Mouse (Mus musculus): ENCODE measurements around the gene Hdgfl3. TPM values are rescaled to one million over a fixed set of nuclear protein-coding genes. Genes with fewer than 3 reads are reported as not detected.

Hdgfl3 gene
- polyA plus RNA-seq, 1 experiment, result 1.4 TPM

- 48% methylated on average over 7 of the region's 7 CpGs for WGBS
- Histone ChIP-seq H3K4me1 (ENCODE audit: control insufficient read depth, insufficient read depth, low read length) (no peaks in the 10 kb centered on the region), H3K4me3 (replicated peaks; ENCODE audit: control insufficient read depth, low read depth, low read length) (no peak overlapping the region), H3K27ac (ENCODE audit: control insufficient read depth, insufficient read depth, low read depth, low read length, poor library complexity) (no peak overlapping the region)
- TF ChIP-seq CTCF (IDR thresholded peaks at IDR 0.05; ENCODE audit: control insufficient read depth, insufficient read depth, low read length) (no peak), POLR2A (IDR thresholded peaks at IDR 0.05; ENCODE audit: borderline replicate concordance, control insufficient read depth, low read depth, low read length) (no peak)
These were observed 5.3 kb downstream of the Hdgfl3 start for GRCm38 (mm10) chr7:81928998-81929397.

DNA sequence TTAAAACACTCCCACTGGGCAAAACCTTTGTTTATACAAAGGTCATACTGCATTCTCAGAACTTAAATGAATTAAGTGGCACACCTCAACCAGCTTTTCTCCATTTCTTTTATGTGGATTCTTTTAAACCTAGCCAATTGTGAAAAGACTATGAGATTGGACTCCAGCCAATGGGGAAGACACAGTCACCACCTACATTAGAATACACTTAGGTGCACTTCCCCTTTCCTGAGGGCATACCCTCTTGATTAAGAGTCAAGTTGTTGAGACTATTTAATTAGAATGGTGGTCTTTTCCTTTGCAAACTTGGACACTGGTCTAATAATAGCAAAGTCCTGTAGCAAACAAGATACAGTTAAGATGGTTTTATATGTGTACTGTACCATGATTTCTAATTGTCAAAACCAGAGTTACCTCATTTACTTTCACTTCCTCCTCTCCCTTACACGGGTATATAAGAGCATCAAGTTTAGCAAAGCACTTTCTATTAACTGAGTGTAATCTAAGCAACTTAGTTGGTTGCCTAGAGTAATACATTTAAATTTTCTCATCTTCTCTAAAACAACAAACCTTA is 12.8 kb downstream of the Hdgfl3 start:
- no peak overlapping the region for H3K4me3 ChIP-seq (replicated peaks; ENCODE audit: control insufficient read depth, low read depth, low read length)
- no peak overlapping the region for H3K27ac ChIP-seq (ENCODE audit: control insufficient read depth, insufficient read depth, low read depth, low read length, poor library complexity)
- WGBS, result 5% methylated on average over 1 of the region's 1 CpGs
- no peaks in the 10 kb centered on the region for H3K4me1 ChIP-seq (ENCODE audit: control insufficient read depth, insufficient read depth, low read length)
- TF ChIP-seq POLR2A (IDR thresholded peaks at IDR 0.05; ENCODE audit: borderline replicate concordance, control insufficient read depth, low read depth, low read length) (no peak), CTCF (IDR thresholded peaks at IDR 0.05; ENCODE audit: control insufficient read depth, insufficient read depth, low read length) (no peak)

- TF ChIP-seq CTCF (IDR thresholded peaks at IDR 0.05; ENCODE audit: control insufficient read depth, insufficient read depth, low read length), result no peak
- no peak for TF ChIP-seq POLR2A (IDR thresholded peaks at IDR 0.05; ENCODE audit: borderline replicate concordance, control insufficient read depth, low read depth, low read length)
- 65% methylated on average over 4 of the region's 4 CpGs for WGBS
- H3K4me3 ChIP-seq (replicated peaks; ENCODE audit: control insufficient read depth, low read depth, low read length), result no peak overlapping the region
These were observed 14.0 kb downstream of the Hdgfl3 start for GRCm38 (mm10) chr7:81920314-81920713.

DNA sequence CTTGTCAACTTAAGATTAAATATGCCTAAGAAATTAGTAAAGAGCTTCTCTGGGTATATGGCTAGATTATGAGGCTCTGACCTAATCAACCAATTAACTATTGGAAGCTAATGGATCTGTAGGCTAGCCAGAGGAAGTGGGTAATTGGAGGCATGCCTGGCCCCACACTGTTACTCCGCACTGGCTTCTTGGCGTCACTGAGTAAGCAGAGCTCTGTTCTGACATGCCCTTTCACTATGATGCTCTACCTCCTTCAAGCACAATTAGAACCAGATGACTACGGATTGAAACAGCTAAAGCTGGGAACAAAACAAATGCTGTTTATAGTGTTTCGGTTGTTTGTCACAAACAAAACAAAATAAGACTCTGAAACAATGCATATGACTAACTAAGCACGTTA is 16.0 kb downstream of the Hdgfl3 start:
- no peaks in the 10 kb centered on the region for H3K4me1 ChIP-seq (ENCODE audit: control insufficient read depth, insufficient read depth, low read length)
- H3K4me3 ChIP-seq (replicated peaks; ENCODE audit: control insufficient read depth, low read depth, low read length), result no peak overlapping the region
- no peak for TF ChIP-seq CTCF (IDR thresholded peaks at IDR 0.05; ENCODE audit: control insufficient read depth, insufficient read depth, low read length)
- no peak for TF ChIP-seq POLR2A (IDR thresholded peaks at IDR 0.05; ENCODE audit: borderline replicate concordance, control insufficient read depth, low read depth, low read length)
- no peak overlapping the region for H3K27ac ChIP-seq (ENCODE audit: control insufficient read depth, insufficient read depth, low read depth, low read length, poor library complexity)
- WGBS, result 82% methylated on average over 5 of the region's 5 CpGs

More at GRCm38 (mm10) chr7:81920314-81920713, 14.0 kb downstream of the Hdgfl3 start:
- Histone ChIP-seq H3K27ac (ENCODE audit: control insufficient read depth, insufficient read depth, low read depth, low read length, poor library complexity) (no peak overlapping the region), H3K4me1 (ENCODE audit: control insufficient read depth, insufficient read depth, low read length) (no peaks in the 10 kb centered on the region)

DNA sequence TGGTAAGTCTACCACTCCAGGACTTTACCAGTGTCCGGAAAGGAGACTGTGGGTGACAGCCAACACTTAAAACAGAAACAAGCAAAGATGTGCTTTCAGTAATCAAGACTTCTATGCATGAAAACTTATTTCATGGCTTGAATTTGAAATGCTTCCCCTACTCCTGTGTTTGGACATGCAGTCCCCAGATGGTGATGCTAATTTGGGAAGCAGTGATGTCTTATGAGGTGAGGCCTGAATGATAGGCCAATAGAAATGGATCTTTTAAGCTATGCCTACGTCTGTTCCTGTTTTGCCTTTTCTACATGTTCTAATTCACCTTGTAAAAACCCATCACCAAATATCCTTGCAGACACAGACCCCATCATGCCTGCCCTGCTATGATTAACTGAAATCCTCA is 29.3 kb downstream of the Hdgfl3 start:
- no peaks in the 10 kb centered on the region for H3K4me1 ChIP-seq (ENCODE audit: control insufficient read depth, insufficient read depth, low read length)
- TF ChIP-seq CTCF (IDR thresholded peaks at IDR 0.05; ENCODE audit: control insufficient read depth, insufficient read depth, low read length) (no peak), POLR2A (IDR thresholded peaks at IDR 0.05; ENCODE audit: borderline replicate concordance, control insufficient read depth, low read depth, low read length) (no peak)
- no peak overlapping the region for H3K4me3 ChIP-seq (replicated peaks; ENCODE audit: control insufficient read depth, low read depth, low read length)
- no peak overlapping the region for H3K27ac ChIP-seq (ENCODE audit: control insufficient read depth, insufficient read depth, low read depth, low read length, poor library complexity)
- 79% methylated on average over 2 of the region's 2 CpGs for WGBS

- Histone ChIP-seq H3K4me1 (ENCODE audit: control insufficient read depth, insufficient read depth, low read length) (no peaks in the 10 kb centered on the region), H3K4me3 (replicated peaks; ENCODE audit: control insufficient read depth, low read depth, low read length) (no peak overlapping the region), H3K27ac (ENCODE audit: control insufficient read depth, insufficient read depth, low read depth, low read length, poor library complexity) (no peak overlapping the region)
- 71% methylated on average over 4 of the region's 4 CpGs for WGBS
- TF ChIP-seq CTCF (IDR thresholded peaks at IDR 0.05; ENCODE audit: control insufficient read depth, insufficient read depth, low read length), result no peak
- no peak for TF ChIP-seq POLR2A (IDR thresholded peaks at IDR 0.05; ENCODE audit: borderline replicate concordance, control insufficient read depth, low read depth, low read length)
These were observed 30.2 kb downstream of the Hdgfl3 start for GRCm38 (mm10) chr7:81904094-81904493.

GRCm38 (mm10) chr7:81899361-81899760 is 34.9 kb downstream of the Hdgfl3 start:
- H3K4me1 ChIP-seq (ENCODE audit: control insufficient read depth, insufficient read depth, low read length), result no peaks in the 10 kb centered on the region
- WGBS, result 73% methylated on average over 11 of the region's 11 CpGs
- TF ChIP-seq CTCF (IDR thresholded peaks at IDR 0.05; ENCODE audit: control insufficient read depth, insufficient read depth, low read length), result no peak
- no peak for TF ChIP-seq POLR2A (IDR thresholded peaks at IDR 0.05; ENCODE audit: borderline replicate concordance, control insufficient read depth, low read depth, low read length)
- H3K27ac ChIP-seq (ENCODE audit: control insufficient read depth, insufficient read depth, low read depth, low read length, poor library complexity), result no peak overlapping the region
- no peak overlapping the region for H3K4me3 ChIP-seq (replicated peaks; ENCODE audit: control insufficient read depth, low read depth, low read length)

GRCm38 (mm10) chr7:81885128-81885527 is 49.1 kb downstream of the Hdgfl3 start:
- 90% methylated on average over 4 of the region's 4 CpGs for WGBS
- no peaks in the 10 kb centered on the region for H3K4me1 ChIP-seq (ENCODE audit: control insufficient read depth, insufficient read depth, low read length)
- TF ChIP-seq POLR2A (IDR thresholded peaks at IDR 0.05; ENCODE audit: borderline replicate concordance, control insufficient read depth, low read depth, low read length) (no peak), CTCF (IDR thresholded peaks at IDR 0.05; ENCODE audit: control insufficient read depth, insufficient read depth, low read length) (no peak)

DNA sequence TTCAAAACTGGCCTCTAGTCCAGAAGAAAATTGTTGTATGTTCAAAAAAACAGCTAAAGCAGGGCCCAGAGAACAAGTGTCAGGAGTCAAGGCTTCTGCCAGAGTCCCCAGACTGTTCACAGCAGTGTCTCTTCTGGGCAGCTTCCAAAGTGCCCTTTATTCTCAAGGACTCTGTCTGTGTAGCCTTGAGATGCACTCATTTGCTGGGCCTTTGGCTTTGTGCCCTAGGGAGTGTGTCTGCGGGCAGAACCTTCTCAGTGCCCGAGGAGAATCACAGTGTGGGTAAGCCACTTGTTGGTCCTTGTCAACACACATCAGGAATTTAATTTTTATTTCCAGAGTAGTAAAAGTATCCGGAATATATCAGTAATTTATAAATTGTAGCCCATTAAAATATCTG is 52.7 kb downstream of the Hdgfl3 start:
- 72% methylated on average over 3 of the region's 3 CpGs for WGBS
- no peak overlapping the region for H3K27ac ChIP-seq (ENCODE audit: control insufficient read depth, insufficient read depth, low read depth, low read length, poor library complexity)
- no peaks in the 10 kb centered on the region for H3K4me1 ChIP-seq (ENCODE audit: control insufficient read depth, insufficient read depth, low read length)
- TF ChIP-seq CTCF (IDR thresholded peaks at IDR 0.05; ENCODE audit: control insufficient read depth, insufficient read depth, low read length), result no peak
- TF ChIP-seq POLR2A (IDR thresholded peaks at IDR 0.05; ENCODE audit: borderline replicate concordance, control insufficient read depth, low read depth, low read length), result no peak
- no peak overlapping the region for H3K4me3 ChIP-seq (replicated peaks; ENCODE audit: control insufficient read depth, low read depth, low read length)

More at GRCm38 (mm10) chr7:81885128-81885527, 49.1 kb downstream of the Hdgfl3 start:
- no peak overlapping the region for H3K27ac ChIP-seq (ENCODE audit: control insufficient read depth, insufficient read depth, low read depth, low read length, poor library complexity)
- no peak overlapping the region for H3K4me3 ChIP-seq (replicated peaks; ENCODE audit: control insufficient read depth, low read depth, low read length)

Data from bone marrow, adult 2 months (tissue).